Mouse (Mus musculus): Measurements from ENCODE around the gene Gstm1. TPM values are rescaled to one million over a fixed set of nuclear protein-coding genes. Genes with fewer than 3 reads are reported as not detected.
"Not testable (repeated sequence)": the region's sequence is repeated elsewhere in the genome, so short reads cannot be mapped to it uniquely, and the experiment has no call there.

Gene Gstm1
- polyA plus RNA-seq, 1 experiment from 2014 or later = 83.0 TPM

- not testable (repeated sequence) for H3K9ac ChIP-seq (ENCODE audit: low read length); H3K27me3 ChIP-seq (ENCODE audit: control insufficient read depth, insufficient read depth, low read depth, low read length); H3K36me3 ChIP-seq (ENCODE audit: control insufficient read depth, insufficient read depth, low read length); ATAC-seq (ENCODE audit: low read depth); H3K4me1 ChIP-seq (replicated peaks; ENCODE audit: control insufficient read depth, insufficient read depth, low read length); H3K4me2 ChIP-seq (ENCODE audit: low read depth, low read length); H3K4me3 ChIP-seq (ENCODE audit: low read length); H3K9me3 ChIP-seq (ENCODE audit: control insufficient read depth, low read length); H3K27ac ChIP-seq (ENCODE audit: low read length)
- 68% methylated on average over 3 of the region's 3 CpGs for WGBS
Observed at GRCm38 (mm10) chr3:108019226-108019625, 1.5 kb upstream of the Gstm1 start.

- Histone ChIP-seq H3K9ac (ENCODE audit: low read length) (peak overlapping the region; percentile 40), H3K27ac (ENCODE audit: low read length) (peak overlapping the region; percentile 22; the same call in 1 of the 2 replicates)
- WGBS = 16% methylated on average over 14 of the region's 14 CpGs
Observed at GRCm38 (mm10) chr3:108018190-108018820, 532 bp upstream of the Gstm1 start.

GRCm38 (mm10) chr3:108016468-108016867 is 1.3 kb downstream of the Gstm1 start:
- H3K27ac ChIP-seq (ENCODE audit: low read length); ATAC-seq (ENCODE audit: low read depth); H3K4me2 ChIP-seq (ENCODE audit: low read depth, low read length); H3K4me3 ChIP-seq (ENCODE audit: low read length); H3K9me3 ChIP-seq (ENCODE audit: control insufficient read depth, low read length); H3K9ac ChIP-seq (ENCODE audit: low read length); H3K36me3 ChIP-seq (ENCODE audit: control insufficient read depth, insufficient read depth, low read length); H3K27me3 ChIP-seq (ENCODE audit: control insufficient read depth, insufficient read depth, low read depth, low read length): not testable (repeated sequence)
- WGBS = 85% methylated on average over 5 of the region's 5 CpGs
- peaks cover 11% of the 10 kb centered on the region for H3K4me1 ChIP-seq (replicated peaks; ENCODE audit: control insufficient read depth, insufficient read depth, low read length)

More at GRCm38 (mm10) chr3:108018190-108018820, 532 bp upstream of the Gstm1 start:
- peaks cover 8% of the 10 kb centered on the region for H3K4me1 ChIP-seq (replicated peaks; ENCODE audit: control insufficient read depth, insufficient read depth, low read length)
- no peaks in the 10 kb centered on the region for H3K27me3 ChIP-seq (ENCODE audit: control insufficient read depth, insufficient read depth, low read depth, low read length)
- peak overlapping the region; percentile 66 for H3K4me2 ChIP-seq (ENCODE audit: low read depth, low read length)
- H3K36me3 ChIP-seq (ENCODE audit: control insufficient read depth, insufficient read depth, low read length) = no peaks in the 10 kb centered on the region
- no peaks in the 10 kb centered on the region for H3K9me3 ChIP-seq (ENCODE audit: control insufficient read depth, low read length)
- ATAC-seq (ENCODE audit: low read depth) = peak; percentile 8; the same call in 1 of the 2 replicates
- H3K4me3 ChIP-seq (ENCODE audit: low read length) = peak overlapping the region; percentile 46

- Histone ChIP-seq H3K4me1 (replicated peaks; ENCODE audit: control insufficient read depth, insufficient read depth, low read length) (peaks cover 14% of the 10 kb centered on the region), H3K36me3 (ENCODE audit: control insufficient read depth, insufficient read depth, low read length) (no peaks in the 10 kb centered on the region), H3K27ac (ENCODE audit: low read length) (no peak overlapping the region), H3K9ac (ENCODE audit: low read length) (no peak overlapping the region), H3K27me3 (ENCODE audit: control insufficient read depth, insufficient read depth, low read depth, low read length) (no peaks in the 10 kb centered on the region), H3K4me3 (ENCODE audit: low read length) (no peak overlapping the region), H3K9me3 (ENCODE audit: control insufficient read depth, low read length) (no peaks in the 10 kb centered on the region), H3K4me2 (ENCODE audit: low read depth, low read length) (no peak overlapping the region)
- ATAC-seq (ENCODE audit: low read depth) = no peak
- WGBS = 94% methylated on average over 2 of the region's 2 CpGs
Observed at GRCm38 (mm10) chr3:108014974-108015346, 2.8 kb downstream of the Gstm1 start.

GRCm38 (mm10) chr3:108014098-108014973 is 3.4 kb downstream of the Gstm1 start:
- 73% methylated on average over 7 of the region's 8 CpGs for WGBS

GRCm38 (mm10) chr3:108013331-108013871 is 4.4 kb downstream of the Gstm1 start:
- no peak overlapping the region for H3K4me3 ChIP-seq (ENCODE audit: low read length)
- H3K36me3 ChIP-seq (ENCODE audit: control insufficient read depth, insufficient read depth, low read length) = no peaks in the 10 kb centered on the region
- WGBS = 60% methylated on average over 4 of the region's 4 CpGs
- H3K27ac ChIP-seq (ENCODE audit: low read length) = no peak overlapping the region
- H3K4me1 ChIP-seq (replicated peaks; ENCODE audit: control insufficient read depth, insufficient read depth, low read length) = peaks cover 11% of the 10 kb centered on the region
- H3K9me3 ChIP-seq (ENCODE audit: control insufficient read depth, low read length) = no peaks in the 10 kb centered on the region
- H3K9ac ChIP-seq (ENCODE audit: low read length) = 0 out of 2 replicates have a peak overlapping the region, but pooled peaks have one; percentile 8
- H3K27me3 ChIP-seq (ENCODE audit: control insufficient read depth, insufficient read depth, low read depth, low read length) = no peaks in the 10 kb centered on the region
- ATAC-seq (ENCODE audit: low read depth) = no peak
- no peak overlapping the region for H3K4me2 ChIP-seq (ENCODE audit: low read depth, low read length)

More at GRCm38 (mm10) chr3:108014098-108014973, 3.4 kb downstream of the Gstm1 start:
- Histone ChIP-seq H3K9ac (ENCODE audit: low read length) (no peak overlapping the region), H3K4me1 (replicated peaks; ENCODE audit: control insufficient read depth, insufficient read depth, low read length) (peaks cover 14% of the 10 kb centered on the region), H3K9me3 (ENCODE audit: control insufficient read depth, low read length) (no peaks in the 10 kb centered on the region), H3K4me3 (ENCODE audit: low read length) (no peak overlapping the region), H3K4me2 (ENCODE audit: low read depth, low read length) (no peak overlapping the region), H3K36me3 (ENCODE audit: control insufficient read depth, insufficient read depth, low read length) (no peaks in the 10 kb centered on the region), H3K27ac (ENCODE audit: low read length) (no peak overlapping the region), H3K27me3 (ENCODE audit: control insufficient read depth, insufficient read depth, low read depth, low read length) (no peaks in the 10 kb centered on the region)
- no peak for ATAC-seq (ENCODE audit: low read depth)

- Histone ChIP-seq H3K27ac (ENCODE audit: low read length) (no peak overlapping the region), H3K4me1 (replicated peaks; ENCODE audit: control insufficient read depth, insufficient read depth, low read length) (peaks cover 8% of the 10 kb centered on the region; the same call in 1 of the 2 replicates), H3K4me2 (ENCODE audit: low read depth, low read length) (no peak overlapping the region), H3K27me3 (ENCODE audit: control insufficient read depth, insufficient read depth, low read depth, low read length) (no peaks in the 10 kb centered on the region), H3K9ac (ENCODE audit: low read length) (no peak overlapping the region), H3K9me3 (ENCODE audit: control insufficient read depth, low read length) (no peaks in the 10 kb centered on the region), H3K4me3 (ENCODE audit: low read length) (no peak overlapping the region), H3K36me3 (ENCODE audit: control insufficient read depth, insufficient read depth, low read length) (no peaks in the 10 kb centered on the region)
- WGBS = 78% methylated on average over 3 of the region's 3 CpGs
- ATAC-seq (ENCODE audit: low read depth) = no peak
Observed at GRCm38 (mm10) chr3:108011558-108011957, 6.2 kb downstream of the Gstm1 start.

- no peak overlapping the region for H3K4me2 ChIP-seq (ENCODE audit: low read depth, low read length)
- H3K4me1 ChIP-seq (replicated peaks; ENCODE audit: control insufficient read depth, insufficient read depth, low read length) = peaks cover 8% of the 10 kb centered on the region; the same call in 1 of the 2 replicates
- no peak overlapping the region for H3K9ac ChIP-seq (ENCODE audit: low read length)
- H3K9me3 ChIP-seq (ENCODE audit: control insufficient read depth, low read length) = no peaks in the 10 kb centered on the region
- WGBS = 32% methylated on average over 2 of the region's 2 CpGs
- H3K27me3 ChIP-seq (ENCODE audit: control insufficient read depth, insufficient read depth, low read depth, low read length) = no peaks in the 10 kb centered on the region
- H3K36me3 ChIP-seq (ENCODE audit: control insufficient read depth, insufficient read depth, low read length) = no peaks in the 10 kb centered on the region
- peak; percentile 59; the same call in 1 of the 2 replicates for ATAC-seq (ENCODE audit: low read depth)
- no peak overlapping the region for H3K4me3 ChIP-seq (ENCODE audit: low read length)
- no peak overlapping the region for H3K27ac ChIP-seq (ENCODE audit: low read length)
Observed at GRCm38 (mm10) chr3:108010286-108010685, 7.5 kb downstream of the Gstm1 start.

- peak; percentile 26 for ATAC-seq (ENCODE audit: low read depth)
- no peaks in the 10 kb centered on the region for H3K4me1 ChIP-seq (replicated peaks; ENCODE audit: control insufficient read depth, insufficient read depth, low read length)
- H3K4me2 ChIP-seq (ENCODE audit: low read depth, low read length) = no peak overlapping the region
- H3K27ac ChIP-seq (ENCODE audit: low read length) = peak overlapping the region; percentile 39
- no peaks in the 10 kb centered on the region for H3K36me3 ChIP-seq (ENCODE audit: control insufficient read depth, insufficient read depth, low read length)
- H3K9me3 ChIP-seq (ENCODE audit: control insufficient read depth, low read length) = no peaks in the 10 kb centered on the region
- H3K4me3 ChIP-seq (ENCODE audit: low read length) = no peak overlapping the region
- no peaks in the 10 kb centered on the region for H3K27me3 ChIP-seq (ENCODE audit: control insufficient read depth, insufficient read depth, low read depth, low read length)
- H3K9ac ChIP-seq (ENCODE audit: low read length) = no peak overlapping the region
- 49% methylated on average over 8 of the region's 8 CpGs for WGBS
Observed at GRCm38 (mm10) chr3:108002021-108002420, 15.8 kb downstream of the Gstm1 start.

Measured in lung, embryonic 16.5 days (tissue).